Mouse (Mus musculus) liver, embryonic 14.5 days (tissue): ENCODE results near the gene Terb1. TPM values are rescaled to one million over a fixed set of nuclear protein-coding genes. Genes with fewer than 3 reads are reported as not detected.

Source experiments
- ATAC-seq: fragments of 200-750 bp; cut with Nextera tagmentation; 2 replicates; pipeline ENCODE4 v1.8.0; 2017; ENCODE audit warnings: moderate number of reproducible peaks, mild to moderate bottlenecking, moderate library complexity; ENCODE audit not compliant: insufficient read depth
- DNase-seq, 3 experiments: peaks; one replicate each; pipeline ENCODE4 v3.0.0-alpha.2; 2012 to 2013; ENCODE audit warnings: low read depth in 3 of 3, low spot score in 3 of 3
- H3K27ac ChIP-seq: fragments of 300-500 bp; sonication (generic); 2 replicates; pipeline ENCODE4 v1.5.1; 2014; ENCODE audit warnings: moderate library complexity, mild to moderate bottlenecking, control low read depth, inconsistent platforms
- H3K27me3 ChIP-seq: fragments of 300-500 bp; sonication (generic); 2 replicates; pipeline ENCODE4 v1.6.1; 2014; ENCODE audit warnings: mild to moderate bottlenecking, low read length, moderate library complexity; ENCODE audit not compliant: control insufficient read depth, insufficient read depth
- H3K36me3 ChIP-seq: fragments of 300-500 bp; sonication (generic); replicated peaks from 2 replicates; pipeline ENCODE4 v1.6.1; 2014; ENCODE audit warnings: low read depth; ENCODE audit not compliant: control insufficient read depth, insufficient read depth
- H3K4me1 ChIP-seq, 2 experiments: fragments of 200-500 bp in 1 of 2; fragments of 300-500 bp in 1 of 2; sonication (generic) in 1 of 2; replicated peaks; 2 replicates each; pipeline ENCODE4 v1.6.1; 2012 to 2014; ENCODE audit warnings: antibody characterized with exemption in 1 of 2, inconsistent platforms in 1 of 2, low read length in 1 of 2; ENCODE audit not compliant: control insufficient read depth in 2 of 2, insufficient read depth in 2 of 2
- H3K4me2 ChIP-seq: fragments of 300-500 bp; sonication (generic); 2 replicates; pipeline ENCODE4 v1.6.1; 2014; ENCODE audit warnings: low read depth, mild to moderate bottlenecking, control low read depth, moderate library complexity
- H3K4me3 ChIP-seq, 2 experiments: fragments of 200-500 bp in 1 of 2; fragments of 300-500 bp in 1 of 2; sonication (generic) in 1 of 2; 2 replicates each; pipeline ENCODE4 v1.5.1; 2012 to 2014; ENCODE audit warnings: low read depth in 2 of 2, low read length in 2 of 2, mild to moderate bottlenecking in 2 of 2, control low read depth in 1 of 2, inconsistent platforms in 1 of 2, moderate library complexity in 1 of 2; ENCODE audit not compliant: insufficient read depth in 1 of 2
- H3K9ac ChIP-seq: fragments of 300-500 bp; sonication (generic); replicated peaks from 2 replicates; pipeline ENCODE4 v1.6.1; 2014; ENCODE audit warnings: mild to moderate bottlenecking, control low read depth, moderate library complexity
- H3K9me3 ChIP-seq: fragments of 300-500 bp; sonication (generic); 2 replicates; pipeline ENCODE4 v1.6.1; 2016; ENCODE audit warnings: low read length, mixed read lengths; ENCODE audit not compliant: control insufficient read depth
- CTCF ChIP-seq: IDR thresholded peaks from 2 replicates; pipeline ENCODE4 v1.5.1; 2016; ENCODE audit warnings: antibody characterized with exemption, low read depth, control low read depth
- EP300 ChIP-seq: IDR thresholded peaks from 2 replicates; pipeline ENCODE4 v1.6.1; 2016; ENCODE audit warnings: antibody characterized with exemption, low read depth
- WGBS: fragments of 180-500 bp; shearing (Covaris S2); extraction: QIAGEN DNeasy Blood & Tissue Kit; methylation state at CpG from one replicate; pipeline ENCODE4 v1.1.7; 2014; ENCODE audit not compliant: insufficient replicate concordance; 5-methylcytosine and 5-hydroxymethylcytosine counted together
- polyA plus RNA-seq, 2 experiments: library from polyadenylated mRNA; depleted of rRNA in 1 of 2; stranded (reverse) in 1 of 2; unstranded in 1 of 2; fragments of >200 nt; fragmentation: Nextera tagmentation in 1 of 2; extraction: Ambion mirVana in 1 of 2; gene quantifications; 2 replicates each; pipeline versions ENCODE4 v1.2.1 to v1.2.3; 2012 to 2014

The Terb1 gene
- polyA plus RNA-seq, 2 experiments, result not detected

GRCm38 (mm10) chr8:104541515-104541880 is 31.8 kb upstream of the Terb1 start:
- 7% methylated on average over 8 of the region's 8 CpGs for WGBS
- no peaks in the 10 kb centered on the region for H3K9me3 ChIP-seq
- no peak for ATAC-seq
- no peak overlapping the region for H3K9ac ChIP-seq
- peak overlapping the region; percentile 65 for H3K4me2 ChIP-seq
- TF ChIP-seq CTCF (no peak), EP300 (no peak)
- no peak for DNase-seq
- H3K27me3 ChIP-seq, result peaks cover 47% of the 10 kb centered on the region
- H3K4me3 ChIP-seq, result peak overlapping the region; percentile 41 to 48; a peak in 3 of 4 replicates
- H3K27ac ChIP-seq, result no peak overlapping the region
- no peaks in the 10 kb centered on the region for H3K4me1 ChIP-seq
- no peaks in the 10 kb centered on the region for H3K36me3 ChIP-seq

- Histone ChIP-seq H3K27ac (no peak overlapping the region), H3K36me3 (no peaks in the 10 kb centered on the region), H3K9me3 (no peaks in the 10 kb centered on the region), H3K4me2 (peak overlapping the region; percentile 65), H3K4me1 (no peaks in the 10 kb centered on the region; a peak in 1 of 4 replicates), H3K9ac (no peak overlapping the region), H3K27me3 (peaks cover 47% of the 10 kb centered on the region), H3K4me3 (peak overlapping the region; percentile 41 to 48)
- DNase-seq, result no peak
- WGBS, result 2% methylated on average over 76 of the region's 76 CpGs
- TF ChIP-seq CTCF (no peak), EP300 (no peak)
- ATAC-seq, result peak; percentile 25; the same call in 1 of the 2 replicates
Measured at GRCm38 (mm10) chr8:104540710-104541514, 31.2 kb upstream of the Terb1 start.

GRCm38 (mm10) chr8:104540238-104540637 is 30.5 kb upstream of the Terb1 start:
- Histone ChIP-seq H3K27me3 (peaks cover 47% of the 10 kb centered on the region), H3K9ac (no peak overlapping the region), H3K4me3 (no peak overlapping the region), H3K9me3 (no peaks in the 10 kb centered on the region), H3K4me1 (peaks cover 4 to 7% of the 10 kb centered on the region in 2 experiments), H3K4me2 (peak overlapping the region; percentile 65), H3K27ac (no peak overlapping the region), H3K36me3 (no peaks in the 10 kb centered on the region)
- WGBS, result 27% methylated on average over 7 of the region's 7 CpGs
- ATAC-seq, result no peak
- no peak for DNase-seq
- TF ChIP-seq EP300 (no peak), CTCF (no peak)

- TF ChIP-seq EP300 (no peak), CTCF (no peak)
- no peak overlapping the region for H3K4me3 ChIP-seq
- no peak for ATAC-seq
- H3K9me3 ChIP-seq, result no peaks in the 10 kb centered on the region
- no peak overlapping the region for H3K9ac ChIP-seq
- no peaks in the 10 kb centered on the region for H3K36me3 ChIP-seq
- H3K27me3 ChIP-seq, result peaks cover 47% of the 10 kb centered on the region
- no peak for DNase-seq
- H3K4me1 ChIP-seq, result peaks cover 5 to 12% of the 10 kb centered on the region in 2 experiments
- 50% methylated on average over 2 of the region's 2 CpGs for WGBS
- no peak overlapping the region for H3K4me2 ChIP-seq
- no peak overlapping the region for H3K27ac ChIP-seq
Measured at GRCm38 (mm10) chr8:104539566-104539965, 29.9 kb upstream of the Terb1 start.

GRCm38 (mm10) chr8:104538896-104539295 is 29.2 kb upstream of the Terb1 start:
- TF ChIP-seq CTCF (no peak), EP300 (no peak)
- DNase-seq (no peak), ATAC-seq (no peak)
- no peaks in the 10 kb centered on the region for H3K36me3 ChIP-seq
- H3K9ac ChIP-seq, result no peak overlapping the region
- peaks cover 5 to 12% of the 10 kb centered on the region in 2 experiments for H3K4me1 ChIP-seq
- no peak overlapping the region for H3K27ac ChIP-seq
- H3K27me3 ChIP-seq, result peaks cover 47% of the 10 kb centered on the region
- no peak overlapping the region for H3K4me3 ChIP-seq
- no peaks in the 10 kb centered on the region for H3K9me3 ChIP-seq
- 66% methylated on average over 4 of the region's 4 CpGs for WGBS
- no peak overlapping the region for H3K4me2 ChIP-seq
